ENCODE assay signal across 8 mouse cellular contexts in the genomic region with DNA sequence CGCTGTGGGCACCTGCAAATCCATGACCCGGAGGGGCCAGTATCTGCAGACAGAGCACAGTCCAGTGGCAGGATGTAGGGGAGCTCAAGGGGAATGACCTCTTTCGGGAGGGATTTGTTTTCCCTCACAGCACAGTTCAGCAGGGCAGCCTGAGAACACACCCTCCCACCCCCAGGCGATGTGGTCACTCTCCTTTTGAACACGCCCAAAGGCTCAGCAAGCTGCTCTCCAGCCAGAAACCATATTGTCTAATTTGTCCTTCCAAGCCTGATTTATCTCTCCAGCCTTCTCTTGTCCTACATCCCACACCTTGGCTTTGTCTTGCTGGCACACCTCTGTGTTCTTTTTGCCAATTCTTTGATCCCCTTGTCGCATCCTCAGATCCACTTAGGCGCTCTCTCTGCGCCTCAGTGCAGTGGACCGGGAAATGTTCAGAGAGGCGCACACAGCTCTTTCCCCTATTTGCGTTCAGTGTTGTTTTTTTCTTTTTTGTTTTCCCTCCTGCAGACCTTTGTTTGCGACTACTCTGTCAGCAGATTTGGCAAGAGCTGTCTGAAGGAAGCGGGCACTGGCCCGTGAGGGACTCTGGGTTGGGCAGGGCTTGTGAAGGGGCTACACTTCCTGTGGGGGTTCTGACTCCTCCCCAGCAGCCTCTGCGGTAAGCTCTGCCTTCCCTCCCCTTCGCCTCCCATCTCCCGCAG. TPM values are rescaled to one million over a fixed set of nuclear protein-coding genes. Genes with fewer than 3 reads are reported as not detected.
DNase-seq lines count a peak whose midpoint lies in the region; ATAC-seq and TF ChIP-seq lines count a peak whose summit lies in the region.

No protein-coding gene starts in this region.

- no peak overlapping the region for H3K9ac ChIP-seq in heart, adult 2 months (ENCODE audit: low read depth, low read length)
- H3K9ac ChIP-seq in intestine, postnatal 0 days (ENCODE audit: low read depth, low read length): no peak overlapping the region
- H3K9ac ChIP-seq in limb, embryonic 15.5 days: no peak overlapping the region; the same call in 1 of the 2 replicates
- H3K9ac ChIP-seq in midbrain, embryonic 15.5 days: peak overlapping the region; percentile 29; the same call in 1 of the 2 replicates

- H3K9me3 ChIP-seq in embryonic facial prominence, embryonic 10.5 days: no peaks in the 10 kb centered on the region
- H3K9me3 ChIP-seq in intestine, postnatal 0 days (ENCODE audit: control insufficient read depth): no peaks in the 10 kb centered on the region
- H3K9me3 ChIP-seq in limb, embryonic 15.5 days: no peaks in the 10 kb centered on the region
- H3K9me3 ChIP-seq in midbrain, embryonic 15.5 days: no peaks in the 10 kb centered on the region

- ATAC-seq in intestine, postnatal 0 days: no peak
- ATAC-seq in limb, embryonic 15.5 days (ENCODE audit: insufficient number of reproducible peaks, low FRiP score, low TSS enrichment, low read depth): peak; percentile 65; the same call in 1 of the 2 replicates
- ATAC-seq in midbrain, embryonic 15.5 days (replicated peaks): peak; percentile 96

- peak overlapping the region; percentile 50 for H3K4me3 ChIP-seq in embryonic facial prominence, embryonic 10.5 days
- peak overlapping the region; percentile 26; the same call in 1 of the 2 replicates for H3K4me3 ChIP-seq in heart, adult 2 months
- H3K4me3 ChIP-seq in intestine, postnatal 0 days (ENCODE audit: low read depth, low read length): no peak overlapping the region
- H3K4me3 ChIP-seq in limb, embryonic 15.5 days: peak overlapping the region; percentile 19
- H3K4me3 ChIP-seq in midbrain, embryonic 15.5 days: peak overlapping the region; percentile 31
- H3K4me3 ChIP-seq in spleen, adult 2 months (ENCODE audit: extremely low read depth, insufficient read depth, insufficient read length): peak overlapping the region; percentile 18; the same call in 1 of the 2 replicates

- intact Hi-C loops in heart, adult 2 months (cut with DNase I): loop anchor here (5.0 kb wide), 1 partner anchor 83 kb away; no protein-coding TSS in a partner anchor

- peaks cover 17% of the 10 kb centered on the region for H3K4me1 ChIP-seq in embryonic facial prominence, embryonic 10.5 days
- peaks cover 1% of the 10 kb centered on the region; the same call in 1 of the 2 replicates for H3K4me1 ChIP-seq in heart, adult 2 months (ENCODE audit: control insufficient read depth, insufficient read depth, low read length)
- no peaks in the 10 kb centered on the region for H3K4me1 ChIP-seq in intestine, postnatal 0 days (replicated peaks; ENCODE audit: control insufficient read depth, insufficient read depth, low read length)
- H3K4me1 ChIP-seq in limb, embryonic 15.5 days: peaks cover 22% of the 10 kb centered on the region
- H3K4me1 ChIP-seq in midbrain, embryonic 15.5 days: peaks cover 13% of the 10 kb centered on the region
- peaks cover 20% of the 10 kb centered on the region; the same call in 1 of the 2 replicates for H3K4me1 ChIP-seq in spleen, adult 2 months (ENCODE audit: control insufficient read depth, insufficient read depth, insufficient read length)

- H3K36me3 ChIP-seq in embryonic facial prominence, embryonic 10.5 days (replicated peaks): no peaks in the 10 kb centered on the region
- no peaks in the 10 kb centered on the region for H3K36me3 ChIP-seq in heart, adult 2 months (ENCODE audit: control insufficient read depth, insufficient read depth, low read length)
- H3K36me3 ChIP-seq in intestine, postnatal 0 days (ENCODE audit: control insufficient read depth, insufficient read depth): no peaks in the 10 kb centered on the region
- no peaks in the 10 kb centered on the region for H3K36me3 ChIP-seq in limb, embryonic 15.5 days
- no peaks in the 10 kb centered on the region for H3K36me3 ChIP-seq in midbrain, embryonic 15.5 days (replicated peaks)
- no peaks in the 10 kb centered on the region for H3K36me3 ChIP-seq in spleen, adult 2 months (ENCODE audit: control insufficient read depth, insufficient read depth, low read length)

- H3K27me3 ChIP-seq in embryonic facial prominence, embryonic 10.5 days (replicated peaks; ENCODE audit: low read depth, poor library complexity, severe bottlenecking): no peaks in the 10 kb centered on the region
- no peaks in the 10 kb centered on the region for H3K27me3 ChIP-seq in heart, adult 2 months (ENCODE audit: control insufficient read depth, insufficient read depth, low read length)
- H3K27me3 ChIP-seq in intestine, postnatal 0 days (replicated peaks; ENCODE audit: control insufficient read depth, insufficient read depth, low read length): no peaks in the 10 kb centered on the region; the same call in 1 of the 2 replicates
- no peaks in the 10 kb centered on the region for H3K27me3 ChIP-seq in limb, embryonic 15.5 days
- H3K27me3 ChIP-seq in midbrain, embryonic 15.5 days (replicated peaks): no peaks in the 10 kb centered on the region
- no peaks in the 10 kb centered on the region for H3K27me3 ChIP-seq in spleen, adult 2 months (ENCODE audit: control insufficient read depth, insufficient read depth, low read length)

- TF ChIP-seq EP300 in heart, adult 2 months (IDR thresholded peaks at IDR 0.05; ENCODE audit: insufficient read depth, low read depth, low read length): no peak

- peak overlapping the region; percentile 46 for H3K4me2 ChIP-seq in intestine, postnatal 0 days (replicated peaks; ENCODE audit: low read depth)
- peak overlapping the region; percentile 39 for H3K4me2 ChIP-seq in limb, embryonic 15.5 days
- peak overlapping the region; percentile 50 for H3K4me2 ChIP-seq in midbrain, embryonic 15.5 days

- DNase-seq in cerebellum, adult 9-11 months: peak; percentile 15
- no peak for DNase-seq in cerebellum, adult 11-12 months
- DNase-seq in embryonic facial prominence, embryonic 10.5 days (ENCODE audit: low spot score): peak; percentile 65
- peak; percentile 57 to 73 for DNase-seq in heart, adult 2 months
- DNase-seq in spleen, adult 2 months (ENCODE audit: low read depth in 1 of 2, low spot score in 2 of 2): peak in 1 of 2 experiments; percentile 60

- H3K79me2 ChIP-seq in heart, adult 2 months (replicated peaks; ENCODE audit: control insufficient read depth, insufficient read depth, low read length): no peaks in the 10 kb centered on the region

- no peak for TF ChIP-seq CTCF in heart, adult 2 months (IDR thresholded peaks at IDR 0.05)
- no peak for TF ChIP-seq CTCF in intestine, postnatal 0 days (IDR thresholded peaks at IDR 0.05; ENCODE audit: low read depth)
- no peak for TF ChIP-seq CTCF in spleen, adult 2 months (IDR thresholded peaks at IDR 0.05; ENCODE audit: extremely low read depth, insufficient read depth, insufficient read length, insufficient replicate concordance)

- WGBS in embryonic facial prominence, embryonic 10.5 days: 10% methylated on average over 17 of the region's 17 CpGs
- 21% methylated on average over 17 of the region's 17 CpGs for WGBS in heart, adult 2 months
- WGBS in intestine, postnatal 0 days: 29% methylated on average over 17 of the region's 17 CpGs
- WGBS in limb, embryonic 15.5 days: 22% methylated on average over 17 of the region's 17 CpGs
- WGBS in midbrain, embryonic 15.5 days: 6% methylated on average over 17 of the region's 17 CpGs
- WGBS in spleen, adult 2 months: 16% methylated on average over 17 of the region's 17 CpGs

- TF ChIP-seq POLR2A in heart, adult 2 months (IDR thresholded peaks at IDR 0.05; ENCODE audit: insufficient read depth, low read depth, low read length): no peak; the same call in 1 of the 2 replicates
- no peak for TF ChIP-seq POLR2A in spleen, adult 2 months (IDR thresholded peaks at IDR 0.05; ENCODE audit: low read depth, low read length)

- peak overlapping the region; percentile 79 for H3K27ac ChIP-seq in embryonic facial prominence, embryonic 10.5 days (replicated peaks)
- peak overlapping the region; percentile 75 for H3K27ac ChIP-seq in heart, adult 2 months
- no peak overlapping the region for H3K27ac ChIP-seq in intestine, postnatal 0 days (ENCODE audit: low read depth, low read length)
- peak overlapping the region; percentile 5 for H3K27ac ChIP-seq in limb, embryonic 15.5 days
- H3K27ac ChIP-seq in midbrain, embryonic 15.5 days: peak overlapping the region; percentile 70
- H3K27ac ChIP-seq in spleen, adult 2 months (ENCODE audit: insufficient read depth, low read length): peak overlapping the region; percentile 44

RNA-seq across cellular contexts. Expression of gene Pla1a, which starts 33.3 kb away (rescaled TPM):
- polyA plus RNA-seq in embryonic facial prominence, embryonic 10.5 days (2016; fragmentation: Nextera tagmentation; extraction: Ambion mirVana): not detected in 2 replicates
- 1 to 10 TPM; 6.8 to 8.8 TPM for total RNA-seq in heart, adult 2 months (2021)
- polyA plus RNA-seq in heart, adult 2 months (2012; rRNA removed): 9.6 and 13.6 TPM in 2 replicates
- polyA plus RNA-seq in intestine, postnatal 0 days (2015; fragmentation: Nextera tagmentation; extraction: Ambion mirVana): 1.6 and 1.8 TPM in 2 replicates
- polyA plus RNA-seq in limb, embryonic 15.5 days (2015; fragmentation: Nextera tagmentation; extraction: Ambion mirVana): 0.67 and 0.93 TPM in 2 replicates
- polyA plus RNA-seq in midbrain, embryonic 15.5 days (2015; fragmentation: Nextera tagmentation; extraction: Ambion mirVana): 0.42 and 0.61 TPM in 2 replicates
- 0.54 and 0.88 TPM in 2 replicates for polyA plus RNA-seq in spleen, adult 2 months (2012; rRNA removed)

RNA-seq across cellular contexts. Expression of gene Popdc2, which starts 37.7 kb away (rescaled TPM):
- 2.1 and 2.7 TPM in 2 replicates for polyA plus RNA-seq in embryonic facial prominence, embryonic 10.5 days (2016; fragmentation: Nextera tagmentation; extraction: Ambion mirVana)
- 100 to 1,000 TPM; 462 to 476 TPM for total RNA-seq in heart, adult 2 months (2021)
- polyA plus RNA-seq in heart, adult 2 months (2012; rRNA removed): 695 and 745 TPM in 2 replicates
- polyA plus RNA-seq in intestine, postnatal 0 days (2015; fragmentation: Nextera tagmentation; extraction: Ambion mirVana): 16.6 and 16.9 TPM in 2 replicates
- 3.2 and 8.5 TPM in 2 replicates for polyA plus RNA-seq in limb, embryonic 15.5 days (2015; fragmentation: Nextera tagmentation; extraction: Ambion mirVana)
- polyA plus RNA-seq in midbrain, embryonic 15.5 days (2015; fragmentation: Nextera tagmentation; extraction: Ambion mirVana): 0.57 and 1.4 TPM in 2 replicates
- 3.3 and 4.8 TPM in 2 replicates for polyA plus RNA-seq in spleen, adult 2 months (2012; rRNA removed)

RNA-seq across cellular contexts. Expression of gene Adprh, which starts 52.8 kb away (rescaled TPM):
- polyA plus RNA-seq in embryonic facial prominence, embryonic 10.5 days (2016; fragmentation: Nextera tagmentation; extraction: Ambion mirVana): 139 and 143 TPM in 2 replicates
- total RNA-seq in heart, adult 2 months (2021): 10 to 100 TPM; 23.4 to 25.2 TPM
- 21.0 and 27.9 TPM in 2 replicates for polyA plus RNA-seq in heart, adult 2 months (2012; rRNA removed)
- 55.3 and 58.8 TPM in 2 replicates for polyA plus RNA-seq in intestine, postnatal 0 days (2015; fragmentation: Nextera tagmentation; extraction: Ambion mirVana)
- polyA plus RNA-seq in limb, embryonic 15.5 days (2015; fragmentation: Nextera tagmentation; extraction: Ambion mirVana): 106 TPM in 2 replicates
- polyA plus RNA-seq in midbrain, embryonic 15.5 days (2015; fragmentation: Nextera tagmentation; extraction: Ambion mirVana): 152 and 161 TPM in 2 replicates
- 39.9 and 47.4 TPM in 2 replicates for polyA plus RNA-seq in spleen, adult 2 months (2012; rRNA removed)

RNA-seq across cellular contexts. Expression of gene Gm21987, which starts 52.8 kb away (rescaled TPM):
- polyA plus RNA-seq in embryonic facial prominence, embryonic 10.5 days (2016; fragmentation: Nextera tagmentation; extraction: Ambion mirVana): not detected in 2 replicates
- not detected for total RNA-seq in heart, adult 2 months (2021)
- polyA plus RNA-seq in heart, adult 2 months (2012; rRNA removed): not detected in 2 replicates
- 0.38 TPM in 1 of 2 replicates, not detected in the other for polyA plus RNA-seq in intestine, postnatal 0 days (2015; fragmentation: Nextera tagmentation; extraction: Ambion mirVana)
- polyA plus RNA-seq in limb, embryonic 15.5 days (2015; fragmentation: Nextera tagmentation; extraction: Ambion mirVana): 0.55 TPM in 1 of 2 replicates, not detected in the other
- polyA plus RNA-seq in midbrain, embryonic 15.5 days (2015; fragmentation: Nextera tagmentation; extraction: Ambion mirVana): 0.77 TPM in 1 of 2 replicates, not detected in the other
- not detected in 2 replicates for polyA plus RNA-seq in spleen, adult 2 months (2012; rRNA removed)

RNA-seq across cellular contexts. Expression of gene Cox17, which starts 52.9 kb away (rescaled TPM):
- polyA plus RNA-seq in embryonic facial prominence, embryonic 10.5 days (2016; fragmentation: Nextera tagmentation; extraction: Ambion mirVana): 128 and 133 TPM in 2 replicates
- 100 to 1,000 TPM; 295 to 358 TPM for total RNA-seq in heart, adult 2 months (2021)
- 190 and 221 TPM in 2 replicates for polyA plus RNA-seq in heart, adult 2 months (2012; rRNA removed)
- polyA plus RNA-seq in intestine, postnatal 0 days (2015; fragmentation: Nextera tagmentation; extraction: Ambion mirVana): 557 and 587 TPM in 2 replicates
- polyA plus RNA-seq in limb, embryonic 15.5 days (2015; fragmentation: Nextera tagmentation; extraction: Ambion mirVana): 104 and 121 TPM in 2 replicates
- 75.4 and 77.9 TPM in 2 replicates for polyA plus RNA-seq in midbrain, embryonic 15.5 days (2015; fragmentation: Nextera tagmentation; extraction: Ambion mirVana)
- polyA plus RNA-seq in spleen, adult 2 months (2012; rRNA removed): 26.6 and 42.2 TPM in 2 replicates

Comparison
In these comparisons a context has a peak if more than half of its experiments do, and no peak if none do; other contexts are left out.
1. RNA of gene Popdc2, which starts 37.7 kb away (polyA plus RNA-seq): 695 to 745 TPM in heart, adult 2 months; 16.6 to 16.9 TPM in intestine, postnatal 0 days, 3.3 to 4.8 TPM in spleen, adult 2 months, 3.2 to 8.5 TPM in limb, embryonic 15.5 days, 2.1 to 2.7 TPM in embryonic facial prominence, embryonic 10.5 days and 0.57 to 1.4 TPM in midbrain, embryonic 15.5 days; every median in the first group is over 10 times any median in the second.
2. Peak in every context shown above with its lines, with median percentiles within 50 percentile points of each other: H3K4me2 ChIP-seq.